Mouse (Mus musculus) lung, adult 2 months (tissue): ENCODE measurements around the gene Rnf167. TPM values are rescaled to one million over a fixed set of nuclear protein-coding genes. Genes with fewer than 3 reads are reported as not detected.

Experiments
- DNase-seq: peaks from one replicate; pipeline ENCODE4 v3.0.0; 2022
- H3K4me1 ChIP-seq: fragments of 200-500 bp; 2 replicates; pipeline ENCODE4 v1.6.1; 2011; ENCODE audit warnings: low read length; ENCODE audit not compliant: control insufficient read depth, insufficient read depth
- H3K4me3 ChIP-seq: fragments of 200-500 bp; replicated peaks from 2 replicates; pipeline ENCODE3; 2011; ENCODE audit warnings: low read depth, mild to moderate bottlenecking, control low read depth, low read length; ENCODE audit errors: extremely low read depth
- CTCF ChIP-seq: fragments of 200-500 bp; IDR thresholded peaks from 2 replicates; pipeline ENCODE4 v1.5.1; 2011; ENCODE audit warnings: mild to moderate bottlenecking, low read length, control low read depth; ENCODE audit not compliant: insufficient read depth
- POLR2A ChIP-seq: fragments of 200-500 bp; IDR thresholded peaks from 2 replicates; pipeline ENCODE4 v1.6.1; 2011; ENCODE audit warnings: low read depth, mild to moderate bottlenecking, control low read depth, low read length, borderline replicate concordance; ENCODE audit errors: extremely low read depth
- WGBS: fragments of 180-500 bp; shearing (Covaris S2); methylation state at CpG from one replicate; pipeline ENCODE4 v1.1.7; 2018; 5-methylcytosine and 5-hydroxymethylcytosine counted together
- polyA plus RNA-seq: library from polyadenylated mRNA; depleted of rRNA; stranded (reverse); fragments of >200 nt; gene quantifications from 2 replicates; pipeline ENCODE4 v1.2.3, GENCODE M21; 2012

The Rnf167 gene
- polyA plus RNA-seq, 1 experiment: 146 TPM

DNA sequence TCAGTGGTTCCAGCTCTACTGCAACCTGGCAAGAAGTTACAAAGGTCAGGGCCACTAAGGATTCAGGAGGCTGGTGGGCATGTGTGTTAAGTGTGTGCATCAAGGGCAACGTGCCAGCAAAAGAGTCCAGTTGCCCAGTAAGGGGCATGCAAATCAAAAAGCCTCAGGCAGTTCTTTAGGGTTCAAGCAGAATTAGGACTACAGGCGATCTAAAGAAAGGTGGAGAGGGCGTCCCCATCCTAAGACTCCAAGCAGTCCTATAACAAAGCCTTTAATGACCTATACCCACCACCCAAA lies 828 bp upstream of the Rnf167 start:
- Histone ChIP-seq H3K4me1 (peaks cover 16% of the 10 kb centered on the region), H3K4me3 (peak overlapping the region; percentile 74)
- WGBS: 21% methylated on average over 3 of the region's 3 CpGs
- DNase-seq: no peak
- TF ChIP-seq POLR2A: no peak
- no peak for TF ChIP-seq CTCF

- peaks cover 24% of the 10 kb centered on the region for H3K4me1 ChIP-seq
- peak; percentile 49 for DNase-seq
Observed at GRCm38 (mm10) chr11:70647716-70648420, 833 bp downstream of the Rnf167 start.

DNA sequence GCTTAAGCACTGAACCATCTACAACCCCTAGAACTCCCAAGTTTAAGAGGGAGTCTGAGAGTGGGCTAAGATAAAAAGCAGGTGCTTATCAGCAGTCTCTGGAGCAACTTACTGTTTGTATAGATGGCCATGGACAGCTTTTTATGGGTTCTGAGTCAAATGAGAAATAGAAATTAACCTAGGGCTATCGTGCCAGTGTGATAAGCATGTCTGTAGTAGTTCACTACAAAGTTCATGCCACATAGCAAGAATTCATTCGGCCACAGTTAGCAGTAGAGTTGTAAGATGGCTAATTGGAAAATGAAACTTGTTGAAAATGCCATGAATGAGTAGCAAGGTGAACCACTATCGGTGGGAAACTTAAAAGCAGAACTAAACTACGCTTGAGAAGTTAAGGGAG lies 1.5 kb downstream of the Rnf167 start:
- Histone ChIP-seq H3K4me3 (peak overlapping the region; percentile 15), H3K4me1 (peaks cover 26% of the 10 kb centered on the region)
- TF ChIP-seq POLR2A (no peak), CTCF (no peak)
- no peak for DNase-seq
- 47% methylated on average over 4 of the region's 4 CpGs for WGBS

More at GRCm38 (mm10) chr11:70647716-70648420, 833 bp downstream of the Rnf167 start:
- no peak for TF ChIP-seq CTCF
- TF ChIP-seq POLR2A: no peak
- WGBS: 2% methylated on average over 28 of the region's 28 CpGs
- peak overlapping the region; percentile 81 for H3K4me3 ChIP-seq

DNA sequence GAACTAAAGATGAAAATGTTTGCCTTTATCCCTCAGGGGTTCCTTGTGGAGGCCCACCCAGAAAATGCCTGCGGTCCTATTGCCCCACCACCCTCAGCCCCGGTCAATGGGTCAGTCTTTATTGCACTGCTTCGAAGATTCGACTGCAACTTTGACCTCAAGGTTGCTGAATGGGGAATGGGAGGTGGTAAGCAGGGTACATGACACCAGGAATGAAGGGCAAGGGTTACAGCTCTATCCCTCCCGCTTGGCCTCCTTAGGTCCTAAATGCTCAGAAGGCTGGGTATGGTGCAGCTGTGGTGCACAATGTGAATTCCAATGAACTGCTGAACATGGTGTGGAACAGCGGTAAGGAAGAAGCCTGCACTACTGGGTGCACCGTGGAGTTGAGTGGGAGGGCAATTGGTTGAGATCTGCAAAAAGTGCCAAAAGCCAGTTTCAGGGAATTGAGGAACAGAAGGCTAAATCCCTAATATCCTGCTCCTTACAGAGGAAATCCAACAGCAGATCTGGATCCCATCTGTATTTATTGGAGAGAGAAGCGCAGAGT lies 2.2 kb downstream of the Rnf167 start:
- TF ChIP-seq POLR2A (no peak), CTCF (no peak)
- 68% methylated on average over 8 of the region's 8 CpGs for WGBS
- H3K4me3 ChIP-seq: no peak overlapping the region
- DNase-seq: no peak
- H3K4me1 ChIP-seq: peaks cover 26% of the 10 kb centered on the region

DNA sequence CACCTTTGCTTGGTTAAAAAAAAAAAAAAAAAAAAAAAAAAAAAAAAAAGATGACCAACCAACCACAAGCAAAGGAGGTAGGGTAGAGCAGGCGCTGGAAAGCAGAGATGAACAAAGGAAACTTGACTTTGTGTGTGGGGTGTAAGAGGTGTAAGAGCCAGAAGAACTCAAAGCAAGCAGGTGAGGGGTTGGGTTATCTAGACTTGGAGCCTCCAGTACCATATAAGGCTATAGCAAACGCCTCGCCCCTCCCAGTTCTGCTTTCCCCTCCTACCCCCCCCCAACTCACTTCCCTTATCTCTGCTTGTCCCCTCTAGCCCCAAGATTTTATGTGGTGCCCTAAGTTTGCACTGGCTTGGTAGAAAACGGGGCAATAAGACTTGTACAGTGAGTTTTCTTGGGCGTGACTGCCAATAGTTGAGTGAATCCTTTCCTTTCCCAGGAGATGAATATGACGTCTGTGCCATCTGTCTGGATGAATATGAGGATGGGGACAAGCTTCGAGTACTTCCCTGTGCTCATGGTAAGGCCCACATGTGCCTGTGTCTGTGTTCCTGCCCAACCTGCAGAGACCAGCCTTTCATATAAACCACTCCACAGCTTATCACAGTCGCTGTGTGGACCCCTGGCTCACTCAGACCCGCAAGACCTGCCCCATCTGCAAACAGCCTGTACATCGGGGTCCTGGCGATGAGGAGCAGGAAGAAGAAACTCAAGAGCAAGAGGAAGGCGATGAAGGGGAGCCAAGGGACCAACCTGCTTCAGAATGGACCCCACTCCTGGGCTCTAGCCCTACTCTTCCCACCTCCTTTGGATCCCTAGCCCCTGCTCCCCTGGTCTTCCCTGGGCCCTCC lies 3.5 kb downstream of the Rnf167 start:
- TF ChIP-seq POLR2A (no peak), CTCF (no peak)
- no peak overlapping the region for H3K4me3 ChIP-seq
- no peak for DNase-seq
- peaks cover 28% of the 10 kb centered on the region for H3K4me1 ChIP-seq
- 51% methylated on average over 12 of the region's 12 CpGs for WGBS

GRCm38 (mm10) chr11:70651391-70651790 lies 4.4 kb downstream of the Rnf167 start:
- 16% methylated on average over 2 of the region's 2 CpGs for WGBS
- Histone ChIP-seq H3K4me1 (peaks cover 28% of the 10 kb centered on the region), H3K4me3 (no peak overlapping the region)
- TF ChIP-seq POLR2A: no peak
- no peak for TF ChIP-seq CTCF
- no peak for DNase-seq

- no peak for TF ChIP-seq POLR2A
- TF ChIP-seq CTCF: no peak
Observed at GRCm38 (mm10) chr11:70652029-70652883, 5.2 kb downstream of the Rnf167 start.

DNA sequence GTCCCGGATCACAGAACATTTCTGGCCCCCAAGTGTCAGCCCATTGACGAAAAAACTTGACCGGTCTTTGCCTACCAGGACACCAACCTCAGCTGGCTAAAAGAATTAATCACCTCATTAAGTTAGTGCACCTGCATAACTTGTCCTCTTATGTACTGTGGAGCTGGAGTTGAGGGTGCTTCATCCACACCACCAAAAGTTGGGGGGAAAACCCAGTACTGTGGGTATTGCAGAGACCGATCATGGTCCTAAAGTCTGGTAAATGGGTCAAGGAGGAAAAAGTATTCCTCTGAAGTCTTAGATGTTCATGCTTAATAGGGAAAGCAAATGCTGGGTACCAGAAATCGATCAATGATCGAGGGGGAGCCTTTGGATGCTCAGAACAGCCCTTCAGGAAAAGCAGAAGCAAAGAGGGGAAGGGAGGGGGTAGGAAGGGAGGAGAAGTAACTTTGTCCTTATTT lies 5.9 kb downstream of the Rnf167 start:
- DNase-seq: no peak
- H3K4me1 ChIP-seq: peaks cover 30% of the 10 kb centered on the region
- H3K4me3 ChIP-seq: peak overlapping the region; percentile 93
- TF ChIP-seq POLR2A: no peak
- no peak for TF ChIP-seq CTCF
- 16% methylated on average over 6 of the region's 6 CpGs for WGBS

More at GRCm38 (mm10) chr11:70652029-70652883, 5.2 kb downstream of the Rnf167 start:
- 25% methylated on average over 12 of the region's 12 CpGs for WGBS
- Histone ChIP-seq H3K4me1 (peaks cover 30% of the 10 kb centered on the region), H3K4me3 (peak overlapping the region; percentile 39)
- no peak for DNase-seq

DNA sequence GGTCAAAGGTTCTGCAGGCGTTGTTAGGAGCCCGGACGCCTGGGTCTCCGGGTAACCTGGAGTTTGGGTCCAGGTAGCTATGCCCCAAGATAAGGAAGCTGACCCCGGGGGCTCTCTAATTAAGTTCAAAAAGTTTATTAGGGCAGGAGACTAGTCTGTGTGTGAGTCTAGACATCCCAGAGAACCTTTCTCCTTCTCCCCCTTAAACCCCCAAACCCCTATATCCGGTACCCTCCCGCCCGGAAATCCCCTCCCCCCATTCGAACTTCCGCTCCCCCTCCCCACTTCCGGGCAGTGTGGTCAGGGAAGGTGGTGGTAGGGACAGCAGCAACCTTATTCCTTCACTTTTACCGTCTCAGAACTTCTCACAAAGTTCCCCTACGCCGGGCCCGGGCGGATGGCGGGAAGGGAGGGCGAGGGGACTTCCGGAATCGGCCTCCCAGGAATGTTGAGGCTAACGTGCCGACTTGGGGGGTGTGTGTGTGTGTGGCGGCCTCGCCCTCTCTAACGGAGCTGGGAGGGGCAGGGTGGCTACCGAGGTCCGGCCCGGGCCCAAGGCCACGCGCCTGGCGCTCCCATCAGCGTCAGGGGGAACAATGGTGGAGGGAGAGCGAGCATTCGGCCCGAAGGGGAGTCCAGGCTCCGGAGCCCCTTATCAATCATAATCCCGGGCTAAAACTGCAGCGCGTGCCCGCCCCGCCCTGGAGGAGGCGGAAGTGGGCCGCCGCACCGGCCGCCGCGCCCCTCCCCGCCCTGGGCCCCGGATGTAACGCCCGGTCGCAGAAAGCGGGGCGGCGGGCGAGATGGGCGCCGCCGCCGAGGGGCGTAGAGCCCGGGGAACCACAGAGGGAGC lies 6.5 kb downstream of the Rnf167 start:
- DNase-seq: peak; percentile 75
- Histone ChIP-seq H3K4me3 (peak overlapping the region; percentile 93), H3K4me1 (peaks cover 27% of the 10 kb centered on the region)
- WGBS: under 1% methylated on average over 61 of the region's 63 CpGs
- TF ChIP-seq POLR2A (no peak; the same call in 1 of the 2 replicates), CTCF (no peak)
